Mouse (Mus musculus): ENCODE measurements around the gene Chst12. TPM values are rescaled to one million over a fixed set of nuclear protein-coding genes. Genes with fewer than 3 reads are reported as not detected.

The Chst12 gene
- polyA plus RNA-seq, 1 experiment: 51.3 TPM

GRCm38 (mm10) chr5:140514799-140515486 lies 9.6 kb downstream of the Chst12 start:
- peaks cover 33% of the 10 kb centered on the region for H3K4me1 ChIP-seq (ENCODE audit: control insufficient read depth, insufficient read depth, low read length)
- no peak for TF ChIP-seq CTCF (IDR thresholded peaks at IDR 0.05; ENCODE audit: low read depth, low read length)
- no peak for TF ChIP-seq POLR2A (IDR thresholded peaks at IDR 0.05; ENCODE audit: borderline replicate concordance, low read depth, low read length)
- no peak overlapping the region for H3K4me3 ChIP-seq (ENCODE audit: insufficient read depth, low read length)
- H3K27ac ChIP-seq (ENCODE audit: insufficient read depth, low read depth, low read length): no peak overlapping the region

GRCm38 (mm10) chr5:140517159-140517920 lies 12.0 kb downstream of the Chst12 start:
- Histone ChIP-seq H3K4me3 (ENCODE audit: insufficient read depth, low read length) (no peak overlapping the region), H3K27ac (ENCODE audit: insufficient read depth, low read depth, low read length) (no peak overlapping the region), H3K4me1 (ENCODE audit: control insufficient read depth, insufficient read depth, low read length) (peaks cover 27% of the 10 kb centered on the region)
- TF ChIP-seq CTCF (IDR thresholded peaks at IDR 0.05; ENCODE audit: low read depth, low read length): no peak
- TF ChIP-seq POLR2A (IDR thresholded peaks at IDR 0.05; ENCODE audit: borderline replicate concordance, low read depth, low read length): no peak

GRCm38 (mm10) chr5:140517921-140518230 lies 12.5 kb downstream of the Chst12 start:
- no peak overlapping the region for H3K4me3 ChIP-seq (ENCODE audit: insufficient read depth, low read length)
- TF ChIP-seq CTCF (IDR thresholded peaks at IDR 0.05; ENCODE audit: low read depth, low read length) (no peak), POLR2A (IDR thresholded peaks at IDR 0.05; ENCODE audit: borderline replicate concordance, low read depth, low read length) (no peak)
- H3K27ac ChIP-seq (ENCODE audit: insufficient read depth, low read depth, low read length): no peak overlapping the region
- H3K4me1 ChIP-seq (ENCODE audit: control insufficient read depth, insufficient read depth, low read length): peaks cover 25% of the 10 kb centered on the region

- Histone ChIP-seq H3K27ac (ENCODE audit: insufficient read depth, low read depth, low read length) (no peak overlapping the region), H3K4me1 (ENCODE audit: control insufficient read depth, insufficient read depth, low read length) (peaks cover 2% of the 10 kb centered on the region; the same call in 1 of the 2 replicates), H3K4me3 (ENCODE audit: insufficient read depth, low read length) (no peak overlapping the region)
- TF ChIP-seq POLR2A (IDR thresholded peaks at IDR 0.05; ENCODE audit: borderline replicate concordance, low read depth, low read length) (no peak), CTCF (IDR thresholded peaks at IDR 0.05; ENCODE audit: low read depth, low read length) (no peak)
Observed at GRCm38 (mm10) chr5:140521196-140521595, 15.8 kb downstream of the Chst12 start.

GRCm38 (mm10) chr5:140526754-140527153 lies 21.4 kb downstream of the Chst12 start:
- Histone ChIP-seq H3K4me1 (ENCODE audit: control insufficient read depth, insufficient read depth, low read length) (no peaks in the 10 kb centered on the region), H3K4me3 (ENCODE audit: insufficient read depth, low read length) (no peak overlapping the region), H3K27ac (ENCODE audit: insufficient read depth, low read depth, low read length) (no peak overlapping the region)
- no peak for TF ChIP-seq POLR2A (IDR thresholded peaks at IDR 0.05; ENCODE audit: borderline replicate concordance, low read depth, low read length)
- no peak for TF ChIP-seq CTCF (IDR thresholded peaks at IDR 0.05; ENCODE audit: low read depth, low read length)

- H3K4me1 ChIP-seq (ENCODE audit: control insufficient read depth, insufficient read depth, low read length): no peaks in the 10 kb centered on the region
- H3K4me3 ChIP-seq (ENCODE audit: insufficient read depth, low read length): no peak overlapping the region
- H3K27ac ChIP-seq (ENCODE audit: insufficient read depth, low read depth, low read length): no peak overlapping the region
- no peak for TF ChIP-seq CTCF (IDR thresholded peaks at IDR 0.05; ENCODE audit: low read depth, low read length)
- no peak for TF ChIP-seq POLR2A (IDR thresholded peaks at IDR 0.05; ENCODE audit: borderline replicate concordance, low read depth, low read length)
Observed at GRCm38 (mm10) chr5:140538111-140538683, 32.8 kb downstream of the Chst12 start.

GRCm38 (mm10) chr5:140540106-140540505 lies 34.8 kb downstream of the Chst12 start:
- H3K4me3 ChIP-seq (ENCODE audit: insufficient read depth, low read length): no peak overlapping the region
- no peaks in the 10 kb centered on the region for H3K4me1 ChIP-seq (ENCODE audit: control insufficient read depth, insufficient read depth, low read length)
- TF ChIP-seq POLR2A (IDR thresholded peaks at IDR 0.05; ENCODE audit: borderline replicate concordance, low read depth, low read length) (no peak), CTCF (IDR thresholded peaks at IDR 0.05; ENCODE audit: low read depth, low read length) (peak; percentile 85)
- H3K27ac ChIP-seq (ENCODE audit: insufficient read depth, low read depth, low read length): no peak overlapping the region

GRCm38 (mm10) chr5:140542811-140543575 lies 37.6 kb downstream of the Chst12 start:
- H3K4me3 ChIP-seq (ENCODE audit: insufficient read depth, low read length): no peak overlapping the region
- no peak for TF ChIP-seq CTCF (IDR thresholded peaks at IDR 0.05; ENCODE audit: low read depth, low read length)
- TF ChIP-seq POLR2A (IDR thresholded peaks at IDR 0.05; ENCODE audit: borderline replicate concordance, low read depth, low read length): no peak
- no peaks in the 10 kb centered on the region for H3K4me1 ChIP-seq (ENCODE audit: control insufficient read depth, insufficient read depth, low read length)
- no peak overlapping the region for H3K27ac ChIP-seq (ENCODE audit: insufficient read depth, low read depth, low read length)

- Histone ChIP-seq H3K27ac (ENCODE audit: insufficient read depth, low read depth, low read length) (no peak overlapping the region), H3K4me1 (ENCODE audit: control insufficient read depth, insufficient read depth, low read length) (no peaks in the 10 kb centered on the region), H3K4me3 (ENCODE audit: insufficient read depth, low read length) (no peak overlapping the region)
- no peak for TF ChIP-seq POLR2A (IDR thresholded peaks at IDR 0.05; ENCODE audit: borderline replicate concordance, low read depth, low read length)
- no peak for TF ChIP-seq CTCF (IDR thresholded peaks at IDR 0.05; ENCODE audit: low read depth, low read length)
Observed at GRCm38 (mm10) chr5:140545651-140546050, 40.3 kb downstream of the Chst12 start.

Data from bone marrow macrophage, adult 2 months (primary cell).